Mouse (Mus musculus): ENCODE measurements around the gene Polg2.

Gene Polg2

GRCm38 (mm10) chr11:106820252-106820651, 40.9 kb upstream of the Polg2 start:
- Histone ChIP-seq H3K9me3 (ENCODE audit: low read length) (no peaks in the 10 kb centered on the region), H3K4me3 (replicated peaks; ENCODE audit: low read length) (no peak overlapping the region), H3K27me3 (ENCODE audit: insufficient read depth, low read length) (no peaks in the 10 kb centered on the region), H3K36me3 (ENCODE audit: insufficient read depth, low read length) (peaks cover 91% of the 10 kb centered on the region), H3K4me1 (replicated peaks; ENCODE audit: low read depth, low read length) (peaks cover 6% of the 10 kb centered on the region)
- TF ChIP-seq NANOG (IDR thresholded peaks at IDR 0.05; ENCODE audit: borderline replicate concordance, low read length) = no peak
- TF ChIP-seq CTCF (conservative IDR thresholded peaks at IDR 0.05; ENCODE audit: low read length) = no peak
- TF ChIP-seq POU5F1 (IDR thresholded peaks at IDR 0.05; ENCODE audit: borderline replicate concordance, low read length) = no peak

GRCm38 (mm10) chr11:106819595-106819994, 40.3 kb upstream of the Polg2 start:
- Histone ChIP-seq H3K9me3 (ENCODE audit: low read length) (no peaks in the 10 kb centered on the region), H3K4me3 (replicated peaks; ENCODE audit: low read length) (no peak overlapping the region), H3K27me3 (ENCODE audit: insufficient read depth, low read length) (no peaks in the 10 kb centered on the region), H3K4me1 (replicated peaks; ENCODE audit: low read depth, low read length) (peaks cover 12% of the 10 kb centered on the region), H3K36me3 (ENCODE audit: insufficient read depth, low read length) (peaks cover 93% of the 10 kb centered on the region)
- TF ChIP-seq NANOG (IDR thresholded peaks at IDR 0.05; ENCODE audit: borderline replicate concordance, low read length) (no peak), CTCF (conservative IDR thresholded peaks at IDR 0.05; ENCODE audit: low read length) (no peak), POU5F1 (IDR thresholded peaks at IDR 0.05; ENCODE audit: borderline replicate concordance, low read length) (no peak)

GRCm38 (mm10) chr11:106818341-106818740, 39.0 kb upstream of the Polg2 start:
- Histone ChIP-seq H3K36me3 (ENCODE audit: insufficient read depth, low read length) (peaks cover 95% of the 10 kb centered on the region), H3K9me3 (ENCODE audit: low read length) (no peaks in the 10 kb centered on the region), H3K27me3 (ENCODE audit: insufficient read depth, low read length) (no peaks in the 10 kb centered on the region), H3K4me3 (replicated peaks; ENCODE audit: low read length) (no peak overlapping the region), H3K4me1 (replicated peaks; ENCODE audit: low read depth, low read length) (peaks cover 18% of the 10 kb centered on the region)
- no peak for TF ChIP-seq POU5F1 (IDR thresholded peaks at IDR 0.05; ENCODE audit: borderline replicate concordance, low read length)
- no peak for TF ChIP-seq NANOG (IDR thresholded peaks at IDR 0.05; ENCODE audit: borderline replicate concordance, low read length)
- TF ChIP-seq CTCF (conservative IDR thresholded peaks at IDR 0.05; ENCODE audit: low read length) = no peak

GRCm38 (mm10) chr11:106817808-106818207, 38.5 kb upstream of the Polg2 start:
- TF ChIP-seq CTCF (conservative IDR thresholded peaks at IDR 0.05; ENCODE audit: low read length) (no peak), POU5F1 (IDR thresholded peaks at IDR 0.05; ENCODE audit: borderline replicate concordance, low read length) (no peak), NANOG (IDR thresholded peaks at IDR 0.05; ENCODE audit: borderline replicate concordance, low read length) (no peak)
- Histone ChIP-seq H3K4me3 (replicated peaks; ENCODE audit: low read length) (no peak overlapping the region), H3K36me3 (ENCODE audit: insufficient read depth, low read length) (peaks cover 97% of the 10 kb centered on the region), H3K9me3 (ENCODE audit: low read length) (no peaks in the 10 kb centered on the region), H3K4me1 (replicated peaks; ENCODE audit: low read depth, low read length) (peaks cover 18% of the 10 kb centered on the region), H3K27me3 (ENCODE audit: insufficient read depth, low read length) (no peaks in the 10 kb centered on the region)

GRCm38 (mm10) chr11:106817156-106817555, 37.8 kb upstream of the Polg2 start:
- no peak overlapping the region for H3K4me3 ChIP-seq (replicated peaks; ENCODE audit: low read length)
- H3K9me3 ChIP-seq (ENCODE audit: low read length) = no peaks in the 10 kb centered on the region
- H3K4me1 ChIP-seq (replicated peaks; ENCODE audit: low read depth, low read length) = peaks cover 18% of the 10 kb centered on the region
- peaks cover 97% of the 10 kb centered on the region for H3K36me3 ChIP-seq (ENCODE audit: insufficient read depth, low read length)
- TF ChIP-seq POU5F1 (IDR thresholded peaks at IDR 0.05; ENCODE audit: borderline replicate concordance, low read length) (no peak), NANOG (IDR thresholded peaks at IDR 0.05; ENCODE audit: borderline replicate concordance, low read length) (no peak)
- no peaks in the 10 kb centered on the region for H3K27me3 ChIP-seq (ENCODE audit: insufficient read depth, low read length)

GRCm38 (mm10) chr11:106816316-106816715, 37.0 kb upstream of the Polg2 start:
- peaks cover 18% of the 10 kb centered on the region for H3K4me1 ChIP-seq (replicated peaks; ENCODE audit: low read depth, low read length)
- no peaks in the 10 kb centered on the region for H3K9me3 ChIP-seq (ENCODE audit: low read length)
- no peaks in the 10 kb centered on the region for H3K27me3 ChIP-seq (ENCODE audit: insufficient read depth, low read length)

GRCm38 (mm10) chr11:106815761-106816160, 36.4 kb upstream of the Polg2 start:
- Histone ChIP-seq H3K27me3 (ENCODE audit: insufficient read depth, low read length) (no peaks in the 10 kb centered on the region), H3K4me1 (replicated peaks; ENCODE audit: low read depth, low read length) (peaks cover 16% of the 10 kb centered on the region), H3K36me3 (ENCODE audit: insufficient read depth, low read length) (peaks cover 99% of the 10 kb centered on the region)

More at GRCm38 (mm10) chr11:106816316-106816715, 37.0 kb upstream of the Polg2 start:
- H3K36me3 ChIP-seq (ENCODE audit: insufficient read depth, low read length) = peaks cover 99% of the 10 kb centered on the region
- no peak overlapping the region for H3K4me3 ChIP-seq (replicated peaks; ENCODE audit: low read length)
- TF ChIP-seq NANOG (IDR thresholded peaks at IDR 0.05; ENCODE audit: borderline replicate concordance, low read length) = no peak
- TF ChIP-seq POU5F1 (IDR thresholded peaks at IDR 0.05; ENCODE audit: borderline replicate concordance, low read length) = no peak
- no peak for TF ChIP-seq CTCF (conservative IDR thresholded peaks at IDR 0.05; ENCODE audit: low read length)

GRCm38 (mm10) chr11:106815331-106815730, 36.0 kb upstream of the Polg2 start:
- Histone ChIP-seq H3K36me3 (ENCODE audit: insufficient read depth, low read length) (peaks cover 99% of the 10 kb centered on the region), H3K4me1 (replicated peaks; ENCODE audit: low read depth, low read length) (peaks cover 16% of the 10 kb centered on the region), H3K9me3 (ENCODE audit: low read length) (no peaks in the 10 kb centered on the region), H3K4me3 (replicated peaks; ENCODE audit: low read length) (no peak overlapping the region), H3K27me3 (ENCODE audit: insufficient read depth, low read length) (no peaks in the 10 kb centered on the region)
- no peak for TF ChIP-seq NANOG (IDR thresholded peaks at IDR 0.05; ENCODE audit: borderline replicate concordance, low read length)
- no peak for TF ChIP-seq POU5F1 (IDR thresholded peaks at IDR 0.05; ENCODE audit: borderline replicate concordance, low read length)
- no peak for TF ChIP-seq CTCF (conservative IDR thresholded peaks at IDR 0.05; ENCODE audit: low read length)

More at GRCm38 (mm10) chr11:106815761-106816160, 36.4 kb upstream of the Polg2 start:
- Histone ChIP-seq H3K9me3 (ENCODE audit: low read length) (no peaks in the 10 kb centered on the region), H3K4me3 (replicated peaks; ENCODE audit: low read length) (no peak overlapping the region)
- TF ChIP-seq POU5F1 (IDR thresholded peaks at IDR 0.05; ENCODE audit: borderline replicate concordance, low read length) (no peak), NANOG (IDR thresholded peaks at IDR 0.05; ENCODE audit: borderline replicate concordance, low read length) (no peak), CTCF (conservative IDR thresholded peaks at IDR 0.05; ENCODE audit: low read length) (no peak)

Measured in E14TG2a.4 (cell line).